Mouse (Mus musculus) forebrain, embryonic 13.5 days (tissue): ENCODE measurements around the gene Itk. TPM values are rescaled to one million over a fixed set of nuclear protein-coding genes. Genes with fewer than 3 reads are reported as not detected.

Experiments
- ATAC-seq: fragments of 200-750 bp; cut with Nextera tagmentation; 2 replicates; pipeline ENCODE4 v1.8.0; 2017
- H3K27ac ChIP-seq: fragments of 300-500 bp; sonication (generic); 2 replicates; pipeline ENCODE4 v1.5.1; 2015; ENCODE audit warnings: inconsistent platforms, mild to moderate bottlenecking, moderate library complexity
- H3K27me3 ChIP-seq: fragments of 300-500 bp; sonication (generic); 2 replicates; pipeline ENCODE4 v1.6.1; 2015; ENCODE audit warnings: mild to moderate bottlenecking, inconsistent platforms
- H3K36me3 ChIP-seq: fragments of 300-500 bp; sonication (generic); 2 replicates; pipeline ENCODE4 v1.6.1; 2015; ENCODE audit warnings: mild to moderate bottlenecking, inconsistent platforms; ENCODE audit not compliant: poor library complexity, severe bottlenecking
- H3K4me1 ChIP-seq: fragments of 300-500 bp; sonication (generic); 2 replicates; pipeline ENCODE4 v1.6.1; 2015; ENCODE audit warnings: inconsistent platforms
- H3K4me2 ChIP-seq: fragments of 300-500 bp; sonication (generic); 2 replicates; pipeline ENCODE4 v1.6.1; 2015; ENCODE audit warnings: inconsistent platforms, mild to moderate bottlenecking, moderate library complexity
- H3K4me3 ChIP-seq: fragments of 300-500 bp; sonication (generic); 2 replicates; pipeline ENCODE4 v1.5.1; 2015; ENCODE audit warnings: mild to moderate bottlenecking, inconsistent platforms
- H3K9ac ChIP-seq: fragments of 300-500 bp; sonication (generic); 2 replicates; pipeline ENCODE4 v1.6.1; 2015; ENCODE audit warnings: mild to moderate bottlenecking, inconsistent platforms
- H3K9me3 ChIP-seq: fragments of 300-500 bp; sonication (generic); replicated peaks from 2 replicates; pipeline ENCODE4 v1.6.1; 2016; ENCODE audit warnings: inconsistent platforms
- WGBS: fragments of 180-500 bp; shearing (Covaris S2); methylation state at CpG from one replicate; pipeline ENCODE4 v1.1.7; 2015; 5-methylcytosine and 5-hydroxymethylcytosine counted together
- polyA plus RNA-seq: library from polyadenylated mRNA; unstranded; fragments of >200 nt; fragmentation: Nextera tagmentation; extraction: Ambion mirVana; gene quantifications from 2 replicates; pipeline ENCODE4 v1.2.1, GENCODE M21; 2015

Itk gene
- polyA plus RNA-seq, 1 experiment from 2014 or later, result not detected

DNA sequence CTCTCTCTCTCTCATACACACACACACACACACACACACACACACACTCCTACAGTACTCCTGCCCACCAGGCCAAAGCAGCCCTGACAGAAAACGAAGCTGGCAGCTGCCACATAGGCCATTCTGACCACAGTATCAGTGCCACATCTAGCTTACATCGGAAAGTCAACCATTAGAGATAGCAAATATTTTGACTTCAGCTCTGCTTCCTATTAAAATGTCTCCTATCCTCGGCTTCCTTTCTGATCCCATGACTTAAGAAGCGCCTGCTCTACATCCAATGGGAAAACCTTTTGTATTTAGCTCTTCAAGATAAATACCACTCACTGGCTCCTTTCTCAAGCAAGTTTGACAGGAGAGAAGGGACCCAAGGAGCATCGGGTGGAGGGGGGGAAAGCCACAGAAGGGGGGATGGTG, 78.7 kb downstream of the Itk start:
- H3K4me1 ChIP-seq, result peaks cover 42% of the 10 kb centered on the region
- peak overlapping the region; percentile 82 for H3K27ac ChIP-seq
- 0 out of 2 replicates have a peak, but pooled peaks have one; percentile 1 for ATAC-seq
- H3K9me3 ChIP-seq, result no peaks in the 10 kb centered on the region
- peak overlapping the region; percentile 77 for H3K4me3 ChIP-seq
- WGBS, result 36% methylated on average over 5 of the region's 5 CpGs
- H3K9ac ChIP-seq, result peak overlapping the region; percentile 96
- peak overlapping the region; percentile 89 for H3K4me2 ChIP-seq
- H3K27me3 ChIP-seq, result no peaks in the 10 kb centered on the region
- peaks cover 6% of the 10 kb centered on the region; the same call in 1 of the 2 replicates for H3K36me3 ChIP-seq

- Histone ChIP-seq H3K4me3 (peak overlapping the region; percentile 77), H3K4me2 (peak overlapping the region; percentile 89), H3K9me3 (no peaks in the 10 kb centered on the region), H3K27me3 (no peaks in the 10 kb centered on the region), H3K36me3 (peaks cover 6% of the 10 kb centered on the region; the same call in 1 of the 2 replicates), H3K4me1 (peaks cover 45% of the 10 kb centered on the region), H3K27ac (peak overlapping the region; percentile 82), H3K9ac (peak overlapping the region; percentile 96)
- peak; percentile 33 for ATAC-seq
- 14% methylated on average over 10 of the region's 10 CpGs for WGBS
Measured at GRCm38 (mm10) chr11:46309808-46310555, 79.3 kb downstream of the Itk start.

DNA sequence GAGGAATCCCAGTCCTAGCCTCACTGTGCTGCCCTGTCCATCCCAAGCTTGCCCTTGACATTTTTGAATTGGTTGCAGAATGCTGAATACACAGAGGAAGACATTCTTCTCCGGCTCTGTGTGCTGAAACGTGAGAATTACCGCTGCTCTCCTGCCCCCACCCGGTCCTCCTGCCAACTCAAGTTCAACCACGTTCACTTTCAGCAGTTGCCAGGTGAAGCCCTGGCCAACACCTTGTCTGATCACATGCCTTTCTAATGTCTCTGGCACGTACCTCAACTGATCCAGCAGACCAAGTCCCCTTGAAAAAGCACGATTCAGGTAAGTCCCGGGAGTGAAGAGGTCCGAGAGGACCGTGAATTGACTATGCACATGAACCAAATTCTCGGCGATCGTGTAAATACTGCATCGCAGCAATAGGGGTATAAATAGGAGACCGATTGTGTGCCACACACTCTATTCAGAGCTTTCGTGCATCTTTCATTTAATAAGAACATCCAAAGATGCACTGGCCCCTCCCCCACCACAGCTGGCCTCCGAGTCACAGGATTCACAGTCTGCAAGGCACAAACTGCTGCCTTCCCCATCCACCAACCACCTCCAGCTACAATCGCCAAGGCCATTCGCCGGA, 80.1 kb downstream of the Itk start:
- Histone ChIP-seq H3K9me3 (no peaks in the 10 kb centered on the region), H3K4me2 (peak overlapping the region; percentile 89), H3K4me1 (peaks cover 50% of the 10 kb centered on the region), H3K4me3 (peak overlapping the region; percentile 77), H3K9ac (peak overlapping the region; percentile 41; the same call in 1 of the 2 replicates), H3K36me3 (peaks cover 6% of the 10 kb centered on the region; the same call in 1 of the 2 replicates), H3K27me3 (no peaks in the 10 kb centered on the region), H3K27ac (peak overlapping the region; percentile 82)
- WGBS, result 49% methylated on average over 20 of the region's 20 CpGs
- ATAC-seq, result no peak

GRCm38 (mm10) chr11:46308271-46308974, 80.9 kb downstream of the Itk start:
- no peaks in the 10 kb centered on the region for H3K27me3 ChIP-seq
- no peak for ATAC-seq
- peaks cover 6% of the 10 kb centered on the region; the same call in 1 of the 2 replicates for H3K36me3 ChIP-seq
- peaks cover 50% of the 10 kb centered on the region for H3K4me1 ChIP-seq
- no peaks in the 10 kb centered on the region for H3K9me3 ChIP-seq
- H3K4me2 ChIP-seq, result peak overlapping the region; percentile 89
- peak overlapping the region; percentile 82; the same call in 1 of the 2 replicates for H3K27ac ChIP-seq
- no peak overlapping the region for H3K9ac ChIP-seq
- H3K4me3 ChIP-seq, result peak overlapping the region; percentile 77; the same call in 1 of the 2 replicates
- WGBS, result 91% methylated on average over 11 of the region's 11 CpGs

DNA sequence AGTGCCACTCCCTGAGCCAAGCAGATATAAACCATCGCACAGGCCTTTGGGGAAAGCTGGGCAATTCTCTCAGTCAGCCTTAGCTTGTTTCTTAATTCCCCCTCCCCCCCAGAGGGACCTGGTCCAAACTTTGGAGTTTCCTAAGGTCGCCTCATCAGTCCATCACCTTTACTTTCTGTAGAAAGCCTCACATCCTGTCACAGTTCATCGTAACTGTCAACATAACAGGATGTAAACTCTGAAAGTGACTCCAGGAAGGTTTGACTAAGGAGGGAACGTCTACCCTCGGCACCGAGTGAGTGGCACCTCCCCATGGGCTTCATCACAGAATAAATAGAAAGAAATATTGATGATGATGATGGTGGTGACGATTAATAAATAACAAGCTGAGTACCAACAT, 81.5 kb downstream of the Itk start:
- peaks cover 6% of the 10 kb centered on the region; the same call in 1 of the 2 replicates for H3K36me3 ChIP-seq
- H3K4me3 ChIP-seq, result no peak overlapping the region
- no peak for ATAC-seq
- H3K9me3 ChIP-seq, result no peaks in the 10 kb centered on the region
- 95% methylated on average over 7 of the region's 7 CpGs for WGBS
- no peak overlapping the region for H3K9ac ChIP-seq
- H3K27me3 ChIP-seq, result no peaks in the 10 kb centered on the region
- peaks cover 48% of the 10 kb centered on the region for H3K4me1 ChIP-seq
- H3K27ac ChIP-seq, result no peak overlapping the region
- no peak overlapping the region for H3K4me2 ChIP-seq

DNA sequence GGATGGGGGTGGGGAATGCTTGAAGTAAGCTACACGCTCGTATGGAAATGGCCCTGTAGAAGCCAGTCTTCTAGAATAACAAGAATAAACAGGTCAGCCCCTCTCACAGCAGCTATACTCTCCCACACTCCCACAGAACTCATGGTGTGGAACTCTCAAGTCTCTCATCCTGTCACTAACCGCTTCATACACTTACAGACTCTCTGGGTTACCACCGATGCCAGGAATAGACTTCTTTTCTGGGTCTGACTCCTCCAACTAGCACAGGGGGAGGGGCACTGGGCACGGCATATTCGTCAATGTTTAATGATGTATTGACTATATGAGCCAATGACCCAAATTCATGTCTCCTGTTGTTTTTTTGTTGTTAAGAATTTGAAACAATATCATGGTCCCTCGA, 82.5 kb downstream of the Itk start:
- H3K27ac ChIP-seq, result no peak overlapping the region
- H3K36me3 ChIP-seq, result peaks cover 6% of the 10 kb centered on the region; the same call in 1 of the 2 replicates
- WGBS, result 90% methylated on average over 7 of the region's 7 CpGs
- H3K9me3 ChIP-seq, result no peaks in the 10 kb centered on the region
- no peak overlapping the region for H3K9ac ChIP-seq
- H3K27me3 ChIP-seq, result no peaks in the 10 kb centered on the region
- H3K4me2 ChIP-seq, result no peak overlapping the region
- no peak for ATAC-seq
- peaks cover 45% of the 10 kb centered on the region for H3K4me1 ChIP-seq
- no peak overlapping the region for H3K4me3 ChIP-seq

GRCm38 (mm10) chr11:46305881-46306520, 83.3 kb downstream of the Itk start:
- Histone ChIP-seq H3K9me3 (no peaks in the 10 kb centered on the region), H3K4me3 (no peak overlapping the region), H3K27me3 (no peaks in the 10 kb centered on the region), H3K36me3 (peaks cover 6% of the 10 kb centered on the region; the same call in 1 of the 2 replicates), H3K27ac (no peak overlapping the region), H3K4me1 (peaks cover 45% of the 10 kb centered on the region), H3K4me2 (no peak overlapping the region), H3K9ac (no peak overlapping the region)
- no peak for ATAC-seq
- WGBS, result 90% methylated on average over 9 of the region's 9 CpGs

GRCm38 (mm10) chr11:46304864-46305710, 84.2 kb downstream of the Itk start:
- peaks cover 6% of the 10 kb centered on the region; the same call in 1 of the 2 replicates for H3K36me3 ChIP-seq
- H3K4me2 ChIP-seq, result no peak overlapping the region
- H3K27ac ChIP-seq, result no peak overlapping the region
- no peak overlapping the region for H3K4me3 ChIP-seq
- no peak for ATAC-seq
- H3K9me3 ChIP-seq, result no peaks in the 10 kb centered on the region
- H3K9ac ChIP-seq, result no peak overlapping the region
- no peaks in the 10 kb centered on the region for H3K27me3 ChIP-seq
- WGBS, result 87% methylated on average over 9 of the region's 9 CpGs
- H3K4me1 ChIP-seq, result peaks cover 36% of the 10 kb centered on the region

GRCm38 (mm10) chr11:46304093-46304492, 85.2 kb downstream of the Itk start:
- H3K27me3 ChIP-seq, result no peaks in the 10 kb centered on the region
- H3K27ac ChIP-seq, result no peak overlapping the region
- WGBS, result 82% methylated on average over 10 of the region's 10 CpGs
- no peak overlapping the region for H3K9ac ChIP-seq
- no peak overlapping the region for H3K4me2 ChIP-seq
- peaks cover 6% of the 10 kb centered on the region; the same call in 1 of the 2 replicates for H3K36me3 ChIP-seq
- no peak for ATAC-seq
- H3K9me3 ChIP-seq, result no peaks in the 10 kb centered on the region
- no peak overlapping the region for H3K4me3 ChIP-seq
- peaks cover 26% of the 10 kb centered on the region for H3K4me1 ChIP-seq

DNA sequence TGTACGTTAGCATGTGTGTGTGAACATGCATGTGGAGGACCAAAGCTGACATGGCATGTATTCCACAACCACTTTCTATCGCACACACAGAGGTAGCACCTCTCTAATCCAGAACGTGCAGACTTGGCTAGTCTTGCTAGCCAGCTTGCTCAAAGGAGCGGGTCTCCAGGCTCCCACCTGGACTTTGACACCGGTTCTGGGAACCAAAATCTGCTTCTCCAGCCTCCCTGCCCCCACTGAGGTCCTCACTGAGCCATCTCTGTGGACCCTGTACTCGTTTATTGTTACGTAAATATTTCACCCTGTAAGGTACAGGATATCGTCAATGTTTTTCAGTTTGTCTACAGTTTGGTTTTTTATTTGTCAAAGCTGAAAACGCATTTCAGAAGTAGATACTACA, 86.8 kb downstream of the Itk start:
- no peak overlapping the region for H3K4me3 ChIP-seq
- H3K4me2 ChIP-seq, result no peak overlapping the region
- H3K4me1 ChIP-seq, result peaks cover 19% of the 10 kb centered on the region
- H3K27ac ChIP-seq, result no peak overlapping the region
- no peak overlapping the region for H3K9ac ChIP-seq
- no peak for ATAC-seq
- 94% methylated on average over 9 of the region's 9 CpGs for WGBS
- no peaks in the 10 kb centered on the region for H3K27me3 ChIP-seq
- H3K36me3 ChIP-seq, result no peaks in the 10 kb centered on the region; the same call in 1 of the 2 replicates
- H3K9me3 ChIP-seq, result no peaks in the 10 kb centered on the region
